Mouse (Mus musculus) intestine, embryonic 16.5 days (tissue): ENCODE data around the gene 4930590J08Rik. TPM values are rescaled to one million over a fixed set of nuclear protein-coding genes. Genes with fewer than 3 reads are reported as not detected.
A peak's percentile ranks its signal among the peaks of the same experiment; 100 is the strongest.

Source experiments
- ATAC-seq: fragments of 200-750 bp; cut with Nextera tagmentation; 2 replicates; pipeline ENCODE4 v1.8.0; 2017; ENCODE audit warnings: moderate TSS enrichment, moderate library complexity
- H3K27ac ChIP-seq: fragments of 300-500 bp; sonication (generic); 2 replicates; pipeline ENCODE4 v1.5.1; 2014; ENCODE audit warnings: mild to moderate bottlenecking, low read length
- H3K27me3 ChIP-seq: fragments of 300-500 bp; sonication (generic); replicated peaks from 2 replicates; pipeline ENCODE4 v1.6.1; 2014; ENCODE audit warnings: low read length, control low read depth, mixed read lengths; ENCODE audit not compliant: control insufficient read depth, insufficient read depth
- H3K36me3 ChIP-seq: fragments of 300-500 bp; sonication (generic); 2 replicates; pipeline ENCODE4 v1.6.1; 2014; ENCODE audit warnings: low read length, control low read depth; ENCODE audit not compliant: control insufficient read depth, insufficient read depth
- H3K4me1 ChIP-seq: fragments of 300-500 bp; sonication (generic); 2 replicates; pipeline ENCODE4 v1.6.1; 2014; ENCODE audit warnings: low read length, control low read depth, mixed read lengths; ENCODE audit not compliant: control insufficient read depth, insufficient read depth
- H3K4me2 ChIP-seq: fragments of 300-500 bp; sonication (generic); 2 replicates; pipeline ENCODE4 v1.6.1; 2014; ENCODE audit warnings: low read depth, low read length, control low read depth
- H3K4me3 ChIP-seq: fragments of 300-500 bp; sonication (generic); 2 replicates; pipeline ENCODE4 v1.5.1; 2014; ENCODE audit warnings: mild to moderate bottlenecking, low read length
- H3K9ac ChIP-seq: fragments of 300-500 bp; sonication (generic); 2 replicates; pipeline ENCODE4 v1.6.1; 2014; ENCODE audit warnings: low read depth, low read length
- H3K9me3 ChIP-seq: fragments of 300-500 bp; sonication (generic); 2 replicates; pipeline ENCODE4 v1.6.1; 2016; ENCODE audit warnings: low read length, control low read depth; ENCODE audit not compliant: control insufficient read depth
- WGBS: fragments of 180-500 bp; shearing (Covaris S2); extraction: QIAGEN DNeasy Blood & Tissue Kit; methylation state at CpG from one replicate; pipeline ENCODE4 v1.1.7; 2014; 5-methylcytosine and 5-hydroxymethylcytosine counted together
- polyA plus RNA-seq: library from polyadenylated mRNA; unstranded; fragments of >200 nt; fragmentation: Nextera tagmentation; extraction: Ambion mirVana; gene quantifications from 2 replicates; pipeline ENCODE4 v1.2.1, GENCODE M21; 2015

Gene 4930590J08Rik
- polyA plus RNA-seq, 1 experiment from 2014 or later = 0.17 TPM

DNA sequence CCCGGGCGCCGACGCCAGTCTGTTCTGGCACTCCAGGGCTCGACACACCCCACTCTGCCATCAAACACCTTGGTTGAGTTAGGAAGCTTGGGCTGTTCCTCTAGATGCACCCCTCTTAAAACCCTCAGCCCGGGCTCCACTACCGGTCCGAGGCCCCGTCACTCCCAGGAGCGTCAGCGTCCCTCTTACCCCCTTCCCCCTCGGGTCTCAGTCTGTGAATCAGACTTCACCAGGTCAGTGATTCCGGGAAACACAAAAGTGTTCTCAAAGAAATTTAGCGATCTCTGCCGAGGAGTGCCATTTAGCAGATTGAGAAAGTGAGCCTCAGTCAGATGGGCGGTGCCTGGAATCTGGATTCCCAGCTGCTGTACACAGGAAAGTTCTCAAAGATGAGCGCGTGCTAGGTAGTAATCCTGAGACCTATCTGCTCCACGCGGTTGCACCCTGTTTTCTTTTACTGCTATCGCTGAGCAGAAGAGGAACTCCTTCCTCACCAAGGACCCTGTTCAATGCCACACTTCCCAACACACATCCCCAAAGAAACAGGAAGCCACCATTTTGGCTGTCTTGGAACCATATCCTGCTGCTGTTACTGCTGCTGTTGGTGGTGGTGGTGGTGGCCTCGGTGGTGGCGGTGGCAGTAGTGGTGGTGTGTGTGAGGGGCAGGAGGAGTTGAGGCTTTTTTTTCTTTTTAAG is 76.8 kb downstream of the 4930590J08Rik start:
- H3K36me3 ChIP-seq = no peaks in the 10 kb centered on the region
- peaks cover 34% of the 10 kb centered on the region for H3K27me3 ChIP-seq
- H3K4me3 ChIP-seq = peak overlapping the region; percentile 56
- peak overlapping the region; percentile 71 for H3K9ac ChIP-seq
- ATAC-seq = 0 out of 2 replicates have a peak, but pooled peaks have one; percentile 21
- peaks cover 8% of the 10 kb centered on the region for H3K4me1 ChIP-seq
- WGBS = 10% methylated on average over 23 of the region's 23 CpGs
- H3K9me3 ChIP-seq = no peaks in the 10 kb centered on the region
- H3K27ac ChIP-seq = no peak overlapping the region
- peak overlapping the region; percentile 94 for H3K4me2 ChIP-seq

DNA sequence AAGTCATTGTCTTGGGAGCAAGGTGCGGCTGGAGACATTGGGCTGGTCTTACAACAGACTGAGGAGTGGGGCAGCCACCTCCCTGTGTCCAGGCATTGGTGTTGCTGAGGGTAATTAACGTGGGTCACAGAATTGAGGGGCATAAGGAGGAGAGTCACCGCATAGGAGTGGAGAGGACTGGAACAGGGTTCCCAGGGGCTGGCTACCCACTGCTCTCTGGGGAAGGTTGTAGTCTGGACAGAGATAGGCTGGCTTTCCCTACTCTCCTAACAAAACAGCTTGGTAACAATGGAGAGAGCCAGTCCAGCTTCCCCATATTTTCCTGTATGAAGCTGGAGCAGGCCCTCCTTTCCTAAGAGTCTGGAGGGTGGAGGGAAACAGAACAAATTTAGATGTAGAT is 77.4 kb downstream of the 4930590J08Rik start:
- Histone ChIP-seq H3K27ac (no peak overlapping the region), H3K9ac (no peak overlapping the region), H3K4me2 (no peak overlapping the region), H3K4me3 (peak overlapping the region; percentile 56), H3K27me3 (peaks cover 34% of the 10 kb centered on the region), H3K36me3 (no peaks in the 10 kb centered on the region), H3K9me3 (no peaks in the 10 kb centered on the region), H3K4me1 (peaks cover 8% of the 10 kb centered on the region)
- WGBS = 66% methylated on average over 3 of the region's 3 CpGs
- ATAC-seq = no peak

DNA sequence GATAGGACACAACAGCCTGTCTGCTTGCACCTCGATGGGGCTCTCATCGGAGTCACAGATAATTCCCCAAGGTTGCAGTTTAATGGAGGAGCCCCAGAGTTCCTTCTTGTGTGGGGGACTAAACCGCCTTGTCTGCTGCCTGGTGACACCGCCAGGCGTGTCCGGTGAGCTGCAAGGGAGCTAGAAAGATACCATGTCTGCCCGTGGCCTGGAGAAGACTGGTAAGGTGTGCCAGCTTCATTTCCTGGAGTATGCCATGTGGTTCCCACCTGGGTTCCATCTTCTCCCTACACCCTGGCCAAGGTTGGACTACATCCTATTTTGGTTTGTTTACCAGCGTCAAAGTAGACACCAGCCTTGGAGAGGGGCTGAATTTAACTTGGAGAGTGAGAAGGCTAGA is 87.5 kb downstream of the 4930590J08Rik start:
- Histone ChIP-seq H3K27me3 (no peaks in the 10 kb centered on the region), H3K9me3 (no peaks in the 10 kb centered on the region), H3K9ac (no peak overlapping the region), H3K4me1 (no peaks in the 10 kb centered on the region), H3K27ac (no peak overlapping the region), H3K4me3 (no peak overlapping the region), H3K4me2 (no peak overlapping the region), H3K36me3 (no peaks in the 10 kb centered on the region)
- ATAC-seq = no peak
- WGBS = 87% methylated on average over 8 of the region's 8 CpGs

DNA sequence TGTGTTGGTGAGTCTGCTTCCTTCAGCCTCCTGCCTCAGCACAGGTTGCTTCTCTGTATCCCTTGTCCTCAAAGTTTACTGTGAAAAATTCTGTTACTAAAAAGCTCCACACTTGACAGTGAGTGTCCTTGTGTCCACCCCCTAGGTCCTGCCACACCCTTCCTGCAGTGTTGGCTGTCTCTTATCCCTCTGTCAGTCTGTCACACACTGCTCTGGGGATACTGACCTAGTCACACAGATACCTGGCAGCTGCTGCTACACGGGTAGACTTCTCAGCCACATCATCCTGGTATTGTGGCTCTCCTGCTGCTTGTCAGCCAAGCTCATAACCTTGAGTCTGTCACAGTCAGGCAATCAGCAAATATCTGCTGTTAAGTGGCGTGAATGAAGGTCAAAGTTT is 90.2 kb downstream of the 4930590J08Rik start:
- H3K4me1 ChIP-seq = no peaks in the 10 kb centered on the region
- 75% methylated on average over 2 of the region's 2 CpGs for WGBS
- no peak overlapping the region for H3K27ac ChIP-seq
- no peak overlapping the region for H3K4me2 ChIP-seq
- ATAC-seq = no peak
- H3K9ac ChIP-seq = no peak overlapping the region
- no peaks in the 10 kb centered on the region for H3K27me3 ChIP-seq
- no peaks in the 10 kb centered on the region for H3K9me3 ChIP-seq
- no peak overlapping the region for H3K4me3 ChIP-seq
- no peaks in the 10 kb centered on the region for H3K36me3 ChIP-seq

DNA sequence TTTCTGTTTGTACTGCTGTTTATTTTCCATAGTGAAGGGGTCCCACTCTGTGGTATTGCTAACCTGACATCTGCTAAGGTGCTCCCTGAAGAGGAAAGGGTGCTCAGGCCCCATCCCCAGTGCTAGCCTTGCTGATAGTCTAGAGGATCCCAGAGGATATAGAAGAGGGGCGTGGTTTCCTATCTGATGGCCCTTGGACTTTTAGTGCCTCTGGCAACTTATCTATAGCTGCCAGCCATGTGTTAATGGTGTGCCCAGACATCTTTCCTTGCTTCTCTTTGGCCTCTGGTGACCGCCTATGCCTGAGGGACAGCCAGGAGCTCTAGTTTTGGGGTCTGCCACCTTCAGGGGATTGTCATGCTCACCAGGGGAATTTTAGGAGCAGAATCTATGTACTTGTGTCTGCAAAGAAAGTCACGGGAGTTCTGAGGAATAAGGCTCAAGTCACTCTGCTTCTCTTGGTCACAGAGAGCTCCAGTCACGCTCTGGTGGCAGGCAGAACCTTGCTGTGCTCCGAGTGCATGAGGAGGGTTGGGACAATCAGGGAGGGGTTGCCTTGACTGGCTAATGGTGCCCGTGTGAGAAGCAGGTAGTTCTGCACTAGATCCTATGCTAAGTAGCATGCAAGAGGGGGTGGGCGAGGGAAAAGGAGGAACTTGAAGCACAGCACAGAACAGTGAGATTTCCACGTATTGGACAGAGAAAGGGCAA is 91.3 kb downstream of the 4930590J08Rik start:
- 64% methylated on average over 8 of the region's 8 CpGs for whole genome bisulfite sequencing
- Histone ChIP-seq H3K36me3 (no peaks in the 10 kb centered on the region), H3K4me3 (no peak overlapping the region), H3K4me1 (no peaks in the 10 kb centered on the region), H3K9me3 (no peaks in the 10 kb centered on the region), H3K4me2 (no peak overlapping the region), H3K27ac (no peak overlapping the region), H3K9ac (no peak overlapping the region), H3K27me3 (no peaks in the 10 kb centered on the region)
- ATAC-seq = peak; percentile 77

DNA sequence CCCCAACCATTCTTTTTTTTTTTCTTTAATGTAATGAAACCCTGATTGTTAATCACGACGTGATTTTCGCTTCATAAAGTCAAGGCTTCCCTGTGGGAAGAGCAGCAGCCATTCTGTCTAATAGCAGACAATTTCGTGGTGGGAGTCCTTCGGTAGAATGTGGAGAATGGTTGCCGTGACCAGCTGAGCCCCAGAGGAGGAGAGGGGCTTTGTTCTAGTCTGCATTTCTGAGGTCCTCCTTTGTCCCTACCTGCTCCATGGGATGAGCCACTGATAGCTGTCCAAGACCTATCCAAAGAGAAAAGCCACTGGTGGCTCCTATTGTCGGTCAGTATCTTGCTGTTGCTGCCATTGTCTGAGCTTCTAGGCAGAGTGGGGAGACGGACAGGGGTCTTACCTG is 93.5 kb downstream of the 4930590J08Rik start:
- no peaks in the 10 kb centered on the region for H3K9me3 ChIP-seq
- no peaks in the 10 kb centered on the region for H3K4me1 ChIP-seq
- no peaks in the 10 kb centered on the region for H3K27me3 ChIP-seq
- no peak overlapping the region for H3K4me3 ChIP-seq
- H3K4me2 ChIP-seq = no peak overlapping the region
- 75% methylated on average over 8 of the region's 8 CpGs for WGBS
- no peaks in the 10 kb centered on the region for H3K36me3 ChIP-seq
- no peak overlapping the region for H3K9ac ChIP-seq
- no peak overlapping the region for H3K27ac ChIP-seq
- ATAC-seq = no peak

Other genes starting within 250 kb of the 4930590J08Rik start
- 103 and 104 TPM in 2 replicates for gene Slc6a6, start 218.8 kb upstream of the 4930590J08Rik start, polyA plus RNA-seq
- gene Grip2, start 75.6 kb upstream of the 4930590J08Rik start, polyA plus RNA-seq = 0.45 and 0.53 TPM in 2 replicates
- gene Ccdc174, start 24.8 kb upstream of the 4930590J08Rik start, polyA plus RNA-seq = 21.5 and 22.2 TPM in 2 replicates
- 6.0 and 6.5 TPM in 2 replicates for gene Fgd5, start 76.1 kb downstream of the 4930590J08Rik start, polyA plus RNA-seq
- gene Nr2c2, start 188.6 kb downstream of the 4930590J08Rik start, polyA plus RNA-seq = 9.2 and 9.4 TPM in 2 replicates